Mouse (Mus musculus) brain, embryonic 14.5 days (tissue): Measurements from ENCODE around the gene Ces2g. TPM values are rescaled to one million over a fixed set of nuclear protein-coding genes. Genes with fewer than 3 reads are reported as not detected.

Source experiments
- DNase-seq: peaks from one replicate; pipeline ENCODE4 v3.0.0-alpha.2; 2011; ENCODE audit warnings: low read depth
- CTCF ChIP-seq: fragments of 200-500 bp; IDR thresholded peaks from 2 replicates; pipeline ENCODE4 v1.5.1; 2012; ENCODE audit warnings: inconsistent platforms, mild to moderate bottlenecking, moderate library complexity, borderline replicate concordance; ENCODE audit not compliant: insufficient read depth, insufficient read length; ENCODE audit errors: extremely low read depth
- POLR2A ChIP-seq: fragments of 200-500 bp; IDR thresholded peaks from 2 replicates; pipeline ENCODE4 v1.6.1; 2012; ENCODE audit warnings: mild to moderate bottlenecking, inconsistent platforms, borderline replicate concordance; ENCODE audit not compliant: poor library complexity, insufficient read depth, insufficient read length, severe bottlenecking; ENCODE audit errors: extremely low read depth
- polyA plus RNA-seq: library from polyadenylated mRNA; depleted of rRNA; stranded (reverse); fragments of >200 nt; gene quantifications from 2 replicates; pipeline ENCODE4 v1.2.3, GENCODE M21; 2012; rRNA removed

Ces2g gene
- polyA plus RNA-seq, 1 experiment, result 0.12 TPM

DNA sequence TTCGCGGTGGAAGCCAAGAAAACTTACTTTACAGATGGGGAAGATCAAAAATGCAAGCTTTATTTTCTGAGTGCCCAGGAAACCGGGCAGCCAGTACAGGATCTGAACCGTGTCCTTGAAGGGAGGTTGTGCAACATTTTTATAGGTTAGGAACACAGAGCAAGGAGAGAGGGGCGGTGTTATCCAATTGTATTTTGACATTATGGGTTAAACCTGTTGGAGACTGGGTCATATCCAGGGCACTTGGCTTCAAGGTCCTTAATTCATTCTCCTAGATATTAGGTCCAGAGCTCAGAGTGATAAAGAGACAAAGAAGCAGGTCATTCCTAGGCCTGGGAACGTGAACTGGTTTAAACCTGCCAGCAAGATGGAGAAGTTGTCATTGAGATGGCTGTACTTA lies 37.7 kb downstream of the Ces2g start:
- TF ChIP-seq CTCF (no peak), POLR2A (no peak)
- DNase-seq, result no peak

GRCm38 (mm10) chr8:105000586-105000985 lies 39.1 kb downstream of the Ces2g start, which contains the start of gene Ces2h:
Ces2h (plus strand) TSS chr8:105000853.
- TF ChIP-seq CTCF, result no peak
- DNase-seq, result no peak

- DNase-seq, result no peak
- TF ChIP-seq CTCF (no peak), POLR2A (no peak)
Measured at GRCm38 (mm10) chr8:105010000-105010399, 48.5 kb downstream of the Ces2g start.

- DNase-seq, result no peak
- TF ChIP-seq POLR2A (no peak), CTCF (no peak)
Measured at GRCm38 (mm10) chr8:105011136-105011535, 49.6 kb downstream of the Ces2g start.

DNA sequence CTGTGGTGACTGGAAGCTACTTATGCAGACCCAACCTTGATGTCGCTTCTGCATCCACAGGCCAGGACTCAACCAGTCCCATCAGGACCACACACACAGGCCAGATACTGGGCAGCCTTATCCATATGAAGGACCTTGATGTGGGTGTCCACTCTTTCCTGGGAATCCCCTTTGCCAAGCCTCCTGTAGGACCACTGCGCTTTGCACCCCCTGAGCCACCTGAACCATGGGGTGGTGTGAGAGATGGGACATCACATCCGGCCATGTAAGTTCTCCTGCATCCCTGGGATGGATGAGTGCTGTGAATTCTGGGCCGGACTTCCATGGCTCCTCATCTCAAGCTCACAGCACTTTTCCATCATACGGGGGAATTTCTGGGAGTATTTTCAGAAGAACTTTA lies 52.9 kb downstream of the Ces2g start:
- TF ChIP-seq CTCF (no peak), POLR2A (no peak)
- no peak for DNase-seq

Other genes starting within 250 kb of the Ces2g start
- gene Ces2a, start 227.7 kb upstream of the Ces2g start, polyA plus RNA-seq, result not detected in 2 replicates
- gene Ces2b, start 130.1 kb upstream of the Ces2g start, polyA plus RNA-seq, result 0.28 and 0.34 TPM in 2 replicates
- 0.11 TPM in 1 of 2 replicates, not detected in the other for gene Ces2c, start 114.7 kb upstream of the Ces2g start, polyA plus RNA-seq
- gene Ces2e, start 35.5 kb upstream of the Ces2g start, polyA plus RNA-seq, result not detected in 2 replicates
- gene Ces2f, start 14.4 kb upstream of the Ces2g start, polyA plus RNA-seq, result not detected in 2 replicates
- gene Ces2h, start 39.1 kb downstream of the Ces2g start, polyA plus RNA-seq, result not detected in 2 replicates
- gene Ces3a, start 86.9 kb downstream of the Ces2g start, polyA plus RNA-seq, result not detected in 2 replicates
- not detected in 2 replicates for gene Ces3b, start 122.0 kb downstream of the Ces2g start, polyA plus RNA-seq
- gene Ces4a, start 170.1 kb downstream of the Ces2g start, polyA plus RNA-seq, result 0.04 TPM in 1 of 2 replicates, not detected in the other
- 26.5 and 31.9 TPM in 2 replicates for gene Cbfb, start 209.0 kb downstream of the Ces2g start, polyA plus RNA-seq